Mouse (Mus musculus) lung, postnatal 36 days (tissue): ENCODE results near the gene Map2k5.

Experiments
- DNase-seq: peaks from one replicate; pipeline ENCODE4 v3.0.0; 2022; ENCODE audit warnings: mixed read lengths

The Map2k5 gene

GRCm38 (mm10) chr9:63339256-63339655, 38.4 kb downstream of the Map2k5 start:
- no peak for DNase-seq

- no peak for DNase-seq
Measured at GRCm38 (mm10) chr9:63338716-63339115, 39.0 kb downstream of the Map2k5 start.

GRCm38 (mm10) chr9:63335816-63336215, 41.9 kb downstream of the Map2k5 start:
- DNase-seq: no peak

- DNase-seq: peak; percentile 9
Measured at GRCm38 (mm10) chr9:63333074-63333473, 44.6 kb downstream of the Map2k5 start.

GRCm38 (mm10) chr9:63331246-63331645, 46.5 kb downstream of the Map2k5 start:
- DNase-seq: no peak

GRCm38 (mm10) chr9:63328958-63329685, 48.6 kb downstream of the Map2k5 start:
- no peak for DNase-seq

- DNase-seq: no peak
Measured at GRCm38 (mm10) chr9:63315231-63315630, 62.5 kb downstream of the Map2k5 start.

- DNase-seq: no peak
Measured at GRCm38 (mm10) chr9:63314126-63314525, 63.6 kb downstream of the Map2k5 start.

GRCm38 (mm10) chr9:63309956-63310355, 67.7 kb downstream of the Map2k5 start:
- DNase-seq: no peak

- DNase-seq: peak; percentile 54
Measured at GRCm38 (mm10) chr9:63309008-63309407, 68.7 kb downstream of the Map2k5 start.

- no peak for DNase-seq
Measured at GRCm38 (mm10) chr9:63308441-63308840, 69.3 kb downstream of the Map2k5 start.

GRCm38 (mm10) chr9:63302511-63302910, 75.2 kb downstream of the Map2k5 start:
- DNase-seq: no peak

GRCm38 (mm10) chr9:63298656-63299055, 79.0 kb downstream of the Map2k5 start:
- DNase-seq: no peak

GRCm38 (mm10) chr9:63295551-63295958, 82.1 kb downstream of the Map2k5 start:
- DNase-seq: no peak

- DNase-seq: peak; percentile 17
Measured at GRCm38 (mm10) chr9:63294846-63295245, 82.9 kb downstream of the Map2k5 start.

- peak; percentile 58 for DNase-seq
Measured at GRCm38 (mm10) chr9:63293781-63294480, 83.8 kb downstream of the Map2k5 start.

- no peak for DNase-seq
Measured at GRCm38 (mm10) chr9:63288676-63289075, 89.0 kb downstream of the Map2k5 start.

GRCm38 (mm10) chr9:63284392-63284791, 93.3 kb downstream of the Map2k5 start:
- no peak for DNase-seq

GRCm38 (mm10) chr9:63281996-63282395, 95.7 kb downstream of the Map2k5 start:
- DNase-seq: no peak

GRCm38 (mm10) chr9:63281086-63281485, 96.6 kb downstream of the Map2k5 start:
- DNase-seq: no peak

GRCm38 (mm10) chr9:63273781-63274180, 103.9 kb downstream of the Map2k5 start:
- DNase-seq: no peak

- DNase-seq: no peak
Measured at GRCm38 (mm10) chr9:63269839-63270238, 107.9 kb downstream of the Map2k5 start.

- no peak for DNase-seq
Measured at GRCm38 (mm10) chr9:63263188-63263587, 114.5 kb downstream of the Map2k5 start.

- peak; percentile 27 for DNase-seq
Measured at GRCm38 (mm10) chr9:63258768-63259167, 118.9 kb downstream of the Map2k5 start.
